Mouse (Mus musculus) erythroid progenitor cell, adult 5-6 weeks (primary cell): ENCODE measurements around the gene Nav3. TPM values are rescaled to one million over a fixed set of nuclear protein-coding genes. Genes with fewer than 3 reads are reported as not detected.
"Not testable (repeated sequence)": the region's sequence is repeated elsewhere in the genome, so short reads cannot be mapped to it uniquely, and the experiment has no call there.

ENCODE experiments used
- ATAC-seq: replicated peaks from 2 replicates; pipeline ENCODE4 v1.8.0; 2016; ENCODE audit warnings: moderate number of reproducible peaks, mild to moderate bottlenecking, moderate TSS enrichment, inconsistent platforms; ENCODE audit not compliant: poor library complexity, low FRiP score, severe bottlenecking
- total RNA-seq, 2 experiments: library from RNA; stranded (forward) in 1 of 2; stranded (reverse) in 1 of 2; fragments of 150-400 nt in 1 of 2; fragments of 186-747, 209-891 nt in 1 of 2; gene quantifications; 2 replicates each; pipeline versions ENCODE4 v1.2.3 to v1.2.4; 2015 to 2017; ENCODE audit warnings: low replicate concordance in 2 of 2

Gene Nav3
- total RNA-seq, 2 experiments from 2014 or later: not detected

- no peak for ATAC-seq
These were observed 352.7 kb downstream of the Nav3 start for GRCm38 (mm10) chr10:110103255-110103654.

GRCm38 (mm10) chr10:110102231-110102630 is 353.8 kb downstream of the Nav3 start:
- no peak for ATAC-seq

- ATAC-seq: no peak
These were observed 361.6 kb downstream of the Nav3 start for GRCm38 (mm10) chr10:110094433-110094832.

- no peak for ATAC-seq
These were observed 367.5 kb downstream of the Nav3 start for GRCm38 (mm10) chr10:110088444-110089061.

GRCm38 (mm10) chr10:110085903-110086302 is 370.1 kb downstream of the Nav3 start:
- no peak for ATAC-seq

GRCm38 (mm10) chr10:110085156-110085555 is 370.8 kb downstream of the Nav3 start:
- no peak for ATAC-seq

- no peak for ATAC-seq
These were observed 379.4 kb downstream of the Nav3 start for GRCm38 (mm10) chr10:110076575-110076974.

GRCm38 (mm10) chr10:110072355-110072754 is 383.6 kb downstream of the Nav3 start:
- ATAC-seq: no peak

- no peak for ATAC-seq
These were observed 394.8 kb downstream of the Nav3 start for GRCm38 (mm10) chr10:110061166-110061565.

- no peak for ATAC-seq
These were observed 418.5 kb downstream of the Nav3 start for GRCm38 (mm10) chr10:110037547-110037946.

- ATAC-seq: no peak
These were observed 421.4 kb downstream of the Nav3 start for GRCm38 (mm10) chr10:110034582-110035099.

GRCm38 (mm10) chr10:110024897-110025296 is 431.1 kb downstream of the Nav3 start:
- not testable (repeated sequence) for ATAC-seq

GRCm38 (mm10) chr10:110022100-110022499 is 433.9 kb downstream of the Nav3 start:
- ATAC-seq: no peak

- ATAC-seq: no peak
These were observed 436.6 kb downstream of the Nav3 start for GRCm38 (mm10) chr10:110019266-110019866.

GRCm38 (mm10) chr10:110001328-110001727 is 454.7 kb downstream of the Nav3 start:
- not testable (repeated sequence) for ATAC-seq

GRCm38 (mm10) chr10:110000755-110001247 is 455.2 kb downstream of the Nav3 start:
- ATAC-seq: no peak

- no peak for ATAC-seq
These were observed 456.1 kb downstream of the Nav3 start for GRCm38 (mm10) chr10:109999904-110000303.

GRCm38 (mm10) chr10:109994302-109994701 is 461.7 kb downstream of the Nav3 start:
- ATAC-seq: no peak

GRCm38 (mm10) chr10:109985824-109986485 is 470.0 kb downstream of the Nav3 start:
- ATAC-seq: no peak

- ATAC-seq: no peak
These were observed 479.7 kb downstream of the Nav3 start for GRCm38 (mm10) chr10:109976351-109976750.

- no peak for ATAC-seq
These were observed 481.8 kb downstream of the Nav3 start for GRCm38 (mm10) chr10:109974177-109974576.
